Mouse (Mus musculus) midbrain, embryonic 11.5 days (tissue): ENCODE results near the gene Acot13. TPM values are rescaled to one million over a fixed set of nuclear protein-coding genes. Genes with fewer than 3 reads are reported as not detected.

ENCODE experiments used
- ATAC-seq: fragments of 200-750 bp; cut with Nextera tagmentation; 2 replicates; pipeline ENCODE4 v1.8.0; 2017; ENCODE audit warnings: moderate TSS enrichment, moderate library complexity; ENCODE audit not compliant: low FRiP score
- DNase-seq: peaks from one replicate; pipeline ENCODE4 v3.0.0; 2015; ENCODE audit warnings: low spot score; ENCODE audit errors: missing footprints
- H3K27ac ChIP-seq: fragments of 300-500 bp; sonication (generic); 2 replicates; pipeline ENCODE4 v1.5.1; 2014; ENCODE audit warnings: low read depth, low read length
- H3K27me3 ChIP-seq: fragments of 300-500 bp; sonication (generic); 2 replicates; pipeline ENCODE4 v1.6.1; 2014; ENCODE audit warnings: mild to moderate bottlenecking, low read length, moderate library complexity, mixed read lengths; ENCODE audit not compliant: control insufficient read depth, insufficient read depth
- H3K36me3 ChIP-seq: fragments of 300-500 bp; sonication (generic); 2 replicates; pipeline ENCODE4 v1.6.1; 2014; ENCODE audit warnings: mild to moderate bottlenecking, low read length, moderate library complexity, mixed read lengths; ENCODE audit not compliant: control insufficient read depth, insufficient read depth
- H3K4me1 ChIP-seq: fragments of 300-500 bp; sonication (generic); 2 replicates; pipeline ENCODE4 v1.6.1; 2014; ENCODE audit warnings: low read length; ENCODE audit not compliant: control insufficient read depth, insufficient read depth
- H3K4me2 ChIP-seq: fragments of 300-500 bp; sonication (generic); 2 replicates; pipeline ENCODE4 v1.6.1; 2014; ENCODE audit warnings: mild to moderate bottlenecking, moderate library complexity
- H3K4me3 ChIP-seq: fragments of 300-500 bp; sonication (generic); 2 replicates; pipeline ENCODE4 v1.5.1; 2014; ENCODE audit warnings: low read depth, low read length
- H3K9ac ChIP-seq: fragments of 300-500 bp; sonication (generic); 2 replicates; pipeline ENCODE4 v1.6.1; 2014; ENCODE audit warnings: low read length
- H3K9me3 ChIP-seq: fragments of 300-500 bp; sonication (generic); 2 replicates; pipeline ENCODE4 v1.6.1; 2016; ENCODE audit warnings: low read length; ENCODE audit not compliant: control insufficient read depth
- whole genome bisulfite sequencing: fragments of 180-500 bp; shearing (Covaris S2); extraction: QIAGEN DNeasy Blood & Tissue Kit; methylation state at CpG from one replicate; pipeline ENCODE4 v1.1.7; 2014; 5-methylcytosine and 5-hydroxymethylcytosine counted together
- polyA plus RNA-seq: library from polyadenylated mRNA; unstranded; fragments of >200 nt; fragmentation: Nextera tagmentation; extraction: Ambion mirVana; gene quantifications from 2 replicates; pipeline ENCODE4 v1.2.1, GENCODE M21; 2014

Acot13 gene
- polyA plus RNA-seq, 1 experiment from 2014 or later, result 58.8 TPM

- 91% methylated on average over 7 of the region's 7 CpGs for WGBS
- H3K27ac ChIP-seq, result no peak overlapping the region
- no peaks in the 10 kb centered on the region for H3K27me3 ChIP-seq
- H3K4me1 ChIP-seq, result no peaks in the 10 kb centered on the region
- no peak for DNase-seq
- H3K4me3 ChIP-seq, result no peak overlapping the region
- H3K4me2 ChIP-seq, result no peak overlapping the region
- H3K9me3 ChIP-seq, result no peaks in the 10 kb centered on the region
- no peak overlapping the region for H3K9ac ChIP-seq
- no peaks in the 10 kb centered on the region for H3K36me3 ChIP-seq
- ATAC-seq, result no peak
These were observed 30.7 kb upstream of the Acot13 start for GRCm38 (mm10) chr13:24862021-24862420.

- no peaks in the 10 kb centered on the region for H3K36me3 ChIP-seq
- no peak overlapping the region for H3K4me3 ChIP-seq
- H3K4me1 ChIP-seq, result no peaks in the 10 kb centered on the region
- no peaks in the 10 kb centered on the region for H3K27me3 ChIP-seq
- H3K9me3 ChIP-seq, result no peaks in the 10 kb centered on the region
- DNase-seq, result no peak
- H3K4me2 ChIP-seq, result no peak overlapping the region
- H3K27ac ChIP-seq, result no peak overlapping the region
- no peak overlapping the region for H3K9ac ChIP-seq
- 81% methylated on average over 12 of the region's 12 CpGs for WGBS
- no peak for ATAC-seq
These were observed 29.7 kb upstream of the Acot13 start for GRCm38 (mm10) chr13:24861084-24861483.

GRCm38 (mm10) chr13:24859115-24859514, 27.8 kb upstream of the Acot13 start:
- no peak for DNase-seq
- H3K4me1 ChIP-seq, result no peaks in the 10 kb centered on the region
- ATAC-seq, result no peak
- H3K4me3 ChIP-seq, result no peak overlapping the region
- H3K4me2 ChIP-seq, result no peak overlapping the region
- no peaks in the 10 kb centered on the region for H3K36me3 ChIP-seq
- no peaks in the 10 kb centered on the region for H3K27me3 ChIP-seq
- H3K9me3 ChIP-seq, result no peaks in the 10 kb centered on the region
- no peak overlapping the region for H3K9ac ChIP-seq
- H3K27ac ChIP-seq, result no peak overlapping the region

GRCm38 (mm10) chr13:24852570-24852969, 21.2 kb upstream of the Acot13 start:
- no peak overlapping the region for H3K4me2 ChIP-seq
- no peaks in the 10 kb centered on the region for H3K36me3 ChIP-seq
- DNase-seq (no peak), ATAC-seq (no peak)
- no peak overlapping the region for H3K27ac ChIP-seq
- 85% methylated on average over 3 of the region's 3 CpGs for WGBS
- no peaks in the 10 kb centered on the region for H3K27me3 ChIP-seq
- H3K4me1 ChIP-seq, result no peaks in the 10 kb centered on the region
- no peak overlapping the region for H3K4me3 ChIP-seq
- H3K9me3 ChIP-seq, result no peaks in the 10 kb centered on the region
- no peak overlapping the region for H3K9ac ChIP-seq

- 88% methylated on average over 2 of the region's 2 CpGs for WGBS
- Histone ChIP-seq H3K9me3 (no peaks in the 10 kb centered on the region), H3K4me3 (no peak overlapping the region), H3K4me2 (no peak overlapping the region), H3K27ac (no peak overlapping the region), H3K4me1 (no peaks in the 10 kb centered on the region), H3K9ac (no peak overlapping the region), H3K27me3 (no peaks in the 10 kb centered on the region), H3K36me3 (no peaks in the 10 kb centered on the region)
- no peak for ATAC-seq
- DNase-seq, result no peak
These were observed 20.6 kb upstream of the Acot13 start for GRCm38 (mm10) chr13:24851989-24852388.

GRCm38 (mm10) chr13:24849318-24849717, 18.0 kb upstream of the Acot13 start:
- Histone ChIP-seq H3K36me3 (no peaks in the 10 kb centered on the region), H3K9ac (no peak overlapping the region), H3K27ac (no peak overlapping the region), H3K4me1 (peaks cover 3% of the 10 kb centered on the region; the same call in 1 of the 2 replicates), H3K4me3 (no peak overlapping the region), H3K27me3 (no peaks in the 10 kb centered on the region), H3K4me2 (no peak overlapping the region), H3K9me3 (no peaks in the 10 kb centered on the region)
- DNase-seq, result no peak
- no peak for ATAC-seq
- whole genome bisulfite sequencing, result 78% methylated on average over 4 of the region's 4 CpGs

GRCm38 (mm10) chr13:24844983-24845955, 13.9 kb upstream of the Acot13 start, which contains the start of gene D130043K22Rik:
TSS of gene D130043K22Rik (plus strand) at chr13:24845135.
- Histone ChIP-seq H3K36me3 (peaks cover 2% of the 10 kb centered on the region; the same call in 1 of the 2 replicates), H3K9ac (peak within 1 kb of the TSS; percentile 55), H3K27me3 (no peaks in the 10 kb centered on the region), H3K4me3 (peak within 1 kb of the TSS; percentile 43), H3K4me1 (peaks cover 3% of the 10 kb centered on the region; the same call in 1 of the 2 replicates), H3K27ac (no peak within 1 kb of the TSS), H3K9me3 (no peaks in the 10 kb centered on the region), H3K4me2 (peak within 1 kb of the TSS; percentile 86)
- peak; percentile 93 for DNase-seq
- 10% methylated on average over 40 of the region's 40 CpGs for WGBS
- peak; percentile 97 for ATAC-seq

- H3K4me3 ChIP-seq, result no peak overlapping the region
- H3K4me2 ChIP-seq, result no peak overlapping the region
- H3K36me3 ChIP-seq, result peaks cover 6% of the 10 kb centered on the region; the same call in 1 of the 2 replicates
- H3K27ac ChIP-seq, result no peak overlapping the region
- peaks cover 3% of the 10 kb centered on the region; the same call in 1 of the 2 replicates for H3K4me1 ChIP-seq
- H3K27me3 ChIP-seq, result no peaks in the 10 kb centered on the region
- no peak overlapping the region for H3K9ac ChIP-seq
- ATAC-seq (no peak), DNase-seq (no peak)
- WGBS, result 96% methylated on average over 3 of the region's 3 CpGs
- no peaks in the 10 kb centered on the region for H3K9me3 ChIP-seq
These were observed 10.4 kb upstream of the Acot13 start for GRCm38 (mm10) chr13:24841702-24842101.

- no peak for ATAC-seq
- no peak for DNase-seq
- peaks cover 6% of the 10 kb centered on the region; the same call in 1 of the 2 replicates for H3K36me3 ChIP-seq
- no peaks in the 10 kb centered on the region for H3K27me3 ChIP-seq
- H3K27ac ChIP-seq, result no peak overlapping the region
- no peaks in the 10 kb centered on the region for H3K9me3 ChIP-seq
- no peak overlapping the region for H3K4me3 ChIP-seq
- H3K4me1 ChIP-seq, result no peaks in the 10 kb centered on the region; the same call in 1 of the 2 replicates
- no peak overlapping the region for H3K4me2 ChIP-seq
- WGBS, result 83% methylated on average over 3 of the region's 3 CpGs
- no peak overlapping the region for H3K9ac ChIP-seq
These were observed 8.5 kb upstream of the Acot13 start for GRCm38 (mm10) chr13:24839831-24840230.
